Mouse (Mus musculus) kidney, postnatal 25 days (tissue): ENCODE measurements around the gene Wnt16.
"Not testable (repeated sequence)": the region's sequence is repeated elsewhere in the genome, so short reads cannot be mapped to it uniquely, and the experiment has no call there.

Experiments
- DNase-seq, 2 experiments: peaks; one replicate each; pipeline ENCODE4 v3.0.0; 2021; ENCODE audit warnings: mixed read lengths in 2 of 2

Gene Wnt16

GRCm38 (mm10) chr6:22288004-22288736 lies at the start of gene Wnt16:
Wnt16 (plus strand) TSS chr6:22288227.
- peak in 1 of 2 experiments; percentile 5 for DNase-seq

DNA sequence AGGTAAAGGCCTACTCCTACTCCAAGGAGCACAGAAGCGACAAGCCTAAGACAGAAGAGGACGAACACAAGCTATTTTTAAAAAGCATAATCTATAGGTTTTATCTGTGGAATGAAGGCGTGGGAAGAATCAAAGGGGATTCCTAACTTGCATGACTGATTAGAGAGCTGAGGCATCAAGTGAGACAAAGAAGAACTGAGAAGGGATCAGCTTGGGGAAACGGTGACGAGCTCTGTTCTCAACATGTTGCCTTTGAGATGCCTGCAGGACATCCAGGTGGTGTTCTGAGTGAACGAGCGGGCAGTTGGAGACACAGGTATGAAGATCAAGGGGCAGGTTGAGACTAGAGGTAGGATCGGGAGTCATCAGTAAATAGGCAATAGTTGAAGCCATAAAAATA lies 44.7 kb upstream of the Wnt16 start:
- DNase-seq = no peak

GRCm38 (mm10) chr6:22246696-22247095 lies 41.3 kb upstream of the Wnt16 start:
- no peak for DNase-seq

- no peak for DNase-seq
Observed at GRCm38 (mm10) chr6:22258784-22259183, 29.2 kb upstream of the Wnt16 start.

- no peak for DNase-seq
Observed at GRCm38 (mm10) chr6:22262519-22262918, 25.5 kb upstream of the Wnt16 start.

DNA sequence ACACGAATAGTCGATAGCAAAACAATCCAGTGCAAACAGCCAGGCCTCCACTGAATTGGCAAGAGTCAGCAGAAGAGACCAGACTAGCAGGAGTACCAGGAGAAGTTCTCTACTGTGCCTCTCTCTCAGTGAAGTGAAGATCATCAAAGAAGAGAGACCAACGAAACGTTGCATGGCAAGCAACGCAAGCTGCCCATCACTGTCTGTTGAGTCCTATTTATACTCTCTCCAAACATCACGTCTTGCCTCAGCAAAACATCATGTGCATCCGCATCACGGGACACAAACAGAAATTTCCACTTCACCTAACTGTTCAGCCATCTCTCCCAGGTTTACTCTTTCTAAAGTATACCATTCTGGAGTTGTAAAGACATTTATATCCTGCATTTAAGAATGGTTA lies 23.9 kb upstream of the Wnt16 start:
- DNase-seq = not testable (repeated sequence)

- no peak for DNase-seq
Observed at GRCm38 (mm10) chr6:22266018-22266417, 22.0 kb upstream of the Wnt16 start.

DNA sequence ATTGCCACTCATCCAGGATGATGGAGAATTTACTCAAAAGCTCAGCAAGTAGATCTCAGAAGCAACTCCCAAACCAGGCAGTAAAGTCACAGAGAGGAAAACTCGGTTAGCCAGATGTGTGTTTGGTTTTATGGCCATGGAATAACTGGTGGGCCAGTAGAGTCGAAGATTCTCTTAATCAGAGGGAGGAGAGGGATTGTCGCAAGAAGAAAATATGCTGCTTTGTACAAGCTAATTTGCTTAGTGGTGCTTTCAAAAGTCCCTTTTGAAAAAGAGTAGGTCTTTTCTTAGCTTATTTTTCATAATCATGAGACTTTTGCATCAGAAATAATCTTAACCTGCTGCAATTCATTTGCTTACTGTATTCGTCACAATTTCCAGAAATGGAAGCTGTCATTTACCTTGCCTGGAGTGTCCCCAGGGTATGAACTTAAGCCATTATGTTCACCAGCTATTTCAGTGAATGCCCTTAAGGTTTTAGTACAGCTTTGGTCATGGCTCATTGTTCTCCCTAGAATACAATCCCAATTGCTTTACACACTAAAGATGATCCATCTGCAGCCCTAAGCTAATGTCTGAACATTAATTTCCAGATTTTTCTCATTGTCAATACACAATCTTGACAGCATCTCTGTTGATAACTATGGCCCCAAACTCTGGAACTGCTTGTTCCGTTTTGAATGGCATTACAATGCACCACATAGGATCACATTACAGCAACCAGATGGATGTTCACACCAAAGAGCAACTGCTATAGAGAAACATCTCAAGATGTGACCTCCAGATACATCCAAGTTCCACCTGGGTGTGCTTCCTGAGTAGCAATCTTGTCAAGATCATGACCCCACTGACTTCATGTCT lies 20.0 kb upstream of the Wnt16 start:
- DNase-seq = no peak

GRCm38 (mm10) chr6:22268677-22269076 lies 19.4 kb upstream of the Wnt16 start:
- DNase-seq = no peak

DNA sequence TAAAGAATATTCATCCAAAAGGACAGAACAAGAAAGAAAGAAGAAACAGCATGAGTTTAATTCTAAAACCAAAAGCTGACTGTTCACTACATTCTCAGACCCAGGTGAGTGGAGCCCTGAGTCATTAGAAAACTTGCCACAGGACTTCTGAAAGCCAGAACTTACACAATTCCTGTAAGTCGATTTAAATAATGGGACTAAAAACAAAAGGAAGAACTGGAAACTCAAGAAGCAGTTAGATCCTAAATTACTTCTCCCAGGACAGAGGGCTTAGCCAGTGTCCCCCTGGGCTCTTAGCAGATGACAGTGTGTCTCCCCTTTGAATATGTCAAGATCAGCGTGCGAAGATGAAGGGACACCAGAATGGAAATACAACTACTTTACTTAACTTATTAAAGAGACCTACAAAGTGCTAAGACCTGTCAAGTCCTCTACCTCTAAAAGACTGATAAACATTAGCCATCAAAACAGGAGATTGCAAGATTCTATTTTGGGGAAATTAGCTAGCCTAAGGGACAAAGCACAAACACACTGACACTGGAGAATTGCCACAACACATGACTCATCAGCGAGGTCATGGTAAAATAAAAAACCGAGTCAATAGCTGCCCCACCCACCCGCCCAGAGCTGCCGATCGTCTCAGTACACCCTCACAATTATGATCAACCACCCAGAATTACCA lies 18.0 kb upstream of the Wnt16 start:
- DNase-seq = no peak

DNA sequence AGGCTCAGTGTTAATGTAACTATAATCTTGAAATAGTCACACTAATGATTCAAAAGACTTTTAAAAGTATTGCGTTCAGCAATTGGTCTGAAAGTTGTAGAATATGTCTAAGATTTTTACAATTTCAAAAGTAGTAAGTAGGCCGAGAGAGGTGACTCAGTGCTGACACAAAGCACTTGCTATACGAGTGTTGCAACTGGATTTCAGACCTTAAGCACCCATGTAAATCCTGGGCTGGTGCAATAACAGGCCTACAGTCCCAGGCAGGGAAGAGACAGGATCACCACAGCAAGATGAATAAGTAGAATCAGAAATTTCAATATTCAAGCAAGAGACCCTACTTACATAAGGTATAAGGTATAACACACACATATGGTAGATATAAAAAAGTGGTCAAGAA lies 10.1 kb upstream of the Wnt16 start:
- no peak for DNase-seq

- DNase-seq = peak; percentile 27 to 45
Observed at GRCm38 (mm10) chr6:22280217-22280861, 7.7 kb upstream of the Wnt16 start.

GRCm38 (mm10) chr6:22282405-22282804 lies 5.6 kb upstream of the Wnt16 start:
- no peak for DNase-seq

DNA sequence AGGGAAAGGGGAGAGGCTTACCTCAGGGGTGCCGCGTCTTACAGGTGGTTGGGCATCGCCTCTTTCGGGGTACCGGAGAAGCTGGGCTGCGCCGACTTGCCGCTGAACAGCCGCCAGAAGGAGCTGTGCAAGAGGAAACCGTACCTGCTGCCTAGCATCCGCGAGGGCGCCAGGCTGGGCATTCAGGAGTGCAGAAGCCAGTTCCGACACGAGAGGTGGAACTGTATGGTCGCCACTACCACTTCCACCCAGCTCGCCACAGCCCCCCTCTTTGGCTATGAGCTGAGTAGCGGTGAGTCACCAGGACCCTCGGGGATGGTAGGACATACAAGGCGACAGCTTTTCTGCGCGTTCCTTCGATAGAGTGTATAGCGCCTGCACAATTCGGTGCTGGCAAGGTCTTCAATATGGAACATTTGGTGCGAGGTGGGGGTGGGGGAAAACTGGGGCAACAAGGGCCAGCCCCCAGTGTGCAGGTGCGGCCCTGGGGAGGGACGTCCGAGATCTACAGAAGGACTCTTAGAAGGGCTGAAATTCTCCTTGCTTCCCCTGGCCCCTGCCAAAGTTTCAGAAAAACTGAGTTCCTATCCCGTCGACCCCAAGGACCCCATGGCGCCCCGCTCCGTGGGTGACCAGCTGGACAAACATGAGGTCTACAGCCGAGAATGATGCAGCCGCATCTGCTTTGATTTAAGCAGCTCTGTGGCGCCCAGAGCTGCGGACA lies 872 bp downstream of the Wnt16 start:
- DNase-seq = peak in 1 of 2 experiments; percentile 20

GRCm38 (mm10) chr6:22289461-22290021 lies 1.5 kb downstream of the Wnt16 start:
- DNase-seq = no peak

- no peak for DNase-seq
Observed at GRCm38 (mm10) chr6:22290790-22291189, 2.8 kb downstream of the Wnt16 start.

GRCm38 (mm10) chr6:22292056-22292455 lies 4.0 kb downstream of the Wnt16 start:
- no peak for DNase-seq

DNA sequence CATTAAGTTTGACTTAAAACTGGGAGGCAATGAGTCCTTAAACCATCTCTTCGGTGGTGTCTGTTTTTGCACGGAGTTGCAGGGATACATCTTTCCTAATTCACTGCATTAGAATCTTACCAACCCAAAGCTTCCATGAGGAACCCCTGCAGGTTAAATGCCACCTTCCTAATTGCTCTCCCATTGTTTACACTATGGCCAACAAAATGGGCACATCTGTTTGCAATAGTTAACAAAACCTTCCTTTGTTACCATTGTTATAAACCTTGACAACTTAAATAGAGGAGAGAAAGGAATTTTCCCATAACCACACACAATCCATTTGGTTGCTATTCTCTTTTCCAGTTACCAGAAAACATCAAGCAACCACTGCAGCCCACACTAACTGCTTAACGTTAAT lies 5.9 kb downstream of the Wnt16 start:
- DNase-seq = no peak

GRCm38 (mm10) chr6:22297028-22297427 lies 9.0 kb downstream of the Wnt16 start:
- no peak for DNase-seq

DNA sequence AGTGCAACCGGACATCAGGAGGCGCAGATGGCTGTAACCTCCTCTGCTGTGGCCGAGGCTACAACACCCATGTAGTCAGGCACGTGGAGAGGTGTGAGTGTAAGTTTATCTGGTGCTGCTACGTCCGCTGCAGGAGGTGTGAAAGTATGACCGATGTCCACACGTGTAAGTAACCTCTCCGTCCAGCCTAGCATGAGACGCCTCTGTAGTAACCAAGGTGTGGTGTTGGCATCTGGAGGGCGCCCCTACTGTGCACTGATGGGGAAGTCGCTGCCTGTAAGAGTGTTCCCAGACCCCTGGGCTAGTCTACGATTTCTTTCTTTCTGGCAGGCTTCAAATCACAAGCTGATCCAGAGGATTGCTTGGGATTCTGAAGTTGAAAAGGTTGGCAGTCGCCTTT lies 10.0 kb downstream of the Wnt16 start:
- no peak for DNase-seq

DNA sequence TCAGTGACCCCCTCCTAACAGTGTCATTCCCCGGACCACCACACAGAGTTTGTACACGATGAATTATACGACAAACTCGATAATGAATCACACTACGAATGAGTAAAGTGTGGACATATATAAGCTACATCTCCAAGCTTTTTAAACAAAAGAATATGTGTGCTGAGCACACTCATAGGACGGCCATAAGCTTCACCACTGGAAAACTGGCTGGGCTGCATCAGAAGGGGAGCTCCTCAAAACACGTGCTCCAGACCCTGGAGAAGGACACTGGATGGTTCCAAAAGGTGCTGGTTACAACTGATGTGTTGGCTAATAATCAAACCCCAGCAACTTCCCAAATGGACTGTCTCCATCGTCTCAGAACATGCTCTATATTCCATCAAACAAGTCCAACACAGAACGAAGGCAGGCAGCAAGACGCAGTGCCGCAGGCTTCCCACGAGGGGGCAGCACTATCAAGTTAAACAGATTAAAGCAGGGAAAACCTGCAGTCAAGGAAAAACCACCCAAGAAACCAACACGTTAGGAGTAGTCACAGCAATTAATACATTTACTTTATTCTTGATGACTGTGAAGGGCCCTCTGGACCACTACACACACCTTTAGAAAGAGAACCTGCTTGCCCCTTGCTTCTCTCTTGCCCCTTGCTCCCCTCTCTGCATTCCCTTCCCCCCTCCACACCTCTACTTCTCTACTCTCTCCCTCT lies 37.5 kb downstream of the Wnt16 start:
- peak; percentile 69 to 82 for DNase-seq
